Mouse (Mus musculus) C2C12 (cell line): ENCODE data around the gene Dnajc16.

Experiments used
- CEBPB ChIP-seq: IDR thresholded peaks from one replicate; pipeline ENCODE4 v1.6.1; 2011; ENCODE audit warnings: low read depth, mild to moderate bottlenecking, control low read depth, moderate library complexity
- CTCF ChIP-seq: IDR thresholded peaks from one replicate; pipeline ENCODE4 v1.5.1; 2011; ENCODE audit not compliant: control insufficient read depth, insufficient read depth, insufficient read length
- MAX ChIP-seq: IDR thresholded peaks from one replicate; pipeline ENCODE4 v1.6.1; 2011; ENCODE audit warnings: mild to moderate bottlenecking, control low read depth
- MYOG ChIP-seq: IDR thresholded peaks from one replicate; pipeline ENCODE4 v1.6.1; 2011; ENCODE audit not compliant: control insufficient read depth, insufficient read length; ENCODE audit errors: extremely low read depth
- USF1 ChIP-seq: IDR thresholded peaks from one replicate; pipeline ENCODE4 v1.6.1; 2011; ENCODE audit warnings: low read depth, mild to moderate bottlenecking, control low read depth, moderate library complexity

GRCm38 (mm10) chr4:141734446-141735205 is 56.1 kb downstream of the Dnajc16 start:
- no peak for TF ChIP-seq CTCF
- TF ChIP-seq MYOG = no peak
- no peak for TF ChIP-seq MAX
- no peak for TF ChIP-seq CEBPB
- no peak for TF ChIP-seq USF1
